Mouse (Mus musculus) limb, embryonic 13.5 days (tissue): ENCODE measurements around the gene Tmem123. TPM values are rescaled to one million over a fixed set of nuclear protein-coding genes. Genes with fewer than 3 reads are reported as not detected.

Source experiments
- ATAC-seq: fragments of 200-750 bp; cut with Nextera tagmentation; 2 replicates; pipeline ENCODE4 v1.8.0; 2017; ENCODE audit warnings: low read depth, moderate number of reproducible peaks, moderate TSS enrichment; ENCODE audit not compliant: low FRiP score
- H3K27ac ChIP-seq: fragments of 300-500 bp; sonication (generic); 2 replicates; pipeline ENCODE4 v1.5.1; 2015; ENCODE audit warnings: inconsistent platforms, mild to moderate bottlenecking, moderate library complexity
- H3K27me3 ChIP-seq: fragments of 300-500 bp; sonication (generic); 2 replicates; pipeline ENCODE4 v1.6.1; 2015; ENCODE audit warnings: mild to moderate bottlenecking, inconsistent platforms
- H3K36me3 ChIP-seq: fragments of 300-500 bp; sonication (generic); 2 replicates; pipeline ENCODE4 v1.6.1; 2015; ENCODE audit warnings: inconsistent platforms, mild to moderate bottlenecking, moderate library complexity
- H3K4me1 ChIP-seq: fragments of 300-500 bp; sonication (generic); 2 replicates; pipeline ENCODE4 v1.6.1; 2015; ENCODE audit warnings: inconsistent platforms
- H3K4me2 ChIP-seq: fragments of 300-500 bp; sonication (generic); replicated peaks from 2 replicates; pipeline ENCODE4 v1.6.1; 2015; ENCODE audit warnings: inconsistent platforms, mild to moderate bottlenecking, moderate library complexity
- H3K4me3 ChIP-seq: fragments of 300-500 bp; sonication (generic); 2 replicates; pipeline ENCODE4 v1.5.1; 2015; ENCODE audit warnings: moderate library complexity, mild to moderate bottlenecking, inconsistent platforms
- H3K9ac ChIP-seq: fragments of 300-500 bp; sonication (generic); 2 replicates; pipeline ENCODE4 v1.6.1; 2015; ENCODE audit warnings: mild to moderate bottlenecking, inconsistent platforms
- H3K9me3 ChIP-seq: fragments of 300-500 bp; sonication (generic); 2 replicates; pipeline ENCODE4 v1.6.1; 2016; ENCODE audit warnings: inconsistent platforms
- WGBS: fragments of 180-500 bp; shearing (Covaris S2); methylation state at CpG from one replicate; pipeline ENCODE4 v1.1.7; 2015; 5-methylcytosine and 5-hydroxymethylcytosine counted together
- polyA plus RNA-seq: library from polyadenylated mRNA; unstranded; fragments of >200 nt; fragmentation: Nextera tagmentation; extraction: Ambion mirVana; gene quantifications from 2 replicates; pipeline ENCODE4 v1.2.1, GENCODE M21; 2015

Gene Tmem123
- polyA plus RNA-seq, 1 experiment from 2014 or later: 73.1 TPM

DNA sequence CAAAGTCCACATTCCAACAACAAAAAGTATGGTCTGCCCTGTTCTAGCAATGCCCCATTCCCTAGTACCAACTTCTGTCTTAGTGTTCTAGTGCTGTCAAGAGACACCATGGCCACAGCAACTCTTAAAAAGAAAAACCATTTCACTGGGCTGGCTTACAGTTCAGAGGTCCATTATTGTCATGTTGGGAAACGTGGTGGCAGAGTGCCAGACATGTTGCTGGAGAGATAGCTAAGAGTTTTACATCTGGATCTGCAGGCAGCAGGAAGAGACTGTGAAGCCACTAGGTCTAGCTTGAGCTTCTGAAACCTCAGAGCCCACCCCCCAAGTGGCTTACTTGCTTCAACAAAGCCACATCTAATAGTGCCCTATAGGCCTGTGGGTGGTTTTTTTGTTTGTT, 13.8 kb downstream of the Tmem123 start:
- no peak for ATAC-seq
- H3K4me3 ChIP-seq: no peak overlapping the region
- 72% methylated on average over 1 of the region's 1 CpGs for WGBS
- no peak overlapping the region for H3K9ac ChIP-seq
- no peak overlapping the region for H3K27ac ChIP-seq
- no peaks in the 10 kb centered on the region for H3K9me3 ChIP-seq
- peaks cover 39% of the 10 kb centered on the region for H3K36me3 ChIP-seq
- H3K4me1 ChIP-seq: no peaks in the 10 kb centered on the region
- H3K4me2 ChIP-seq: no peak overlapping the region
- H3K27me3 ChIP-seq: no peaks in the 10 kb centered on the region

- Histone ChIP-seq H3K27me3 (no peaks in the 10 kb centered on the region), H3K36me3 (peaks cover 36% of the 10 kb centered on the region), H3K9ac (no peak overlapping the region), H3K4me2 (no peak overlapping the region), H3K27ac (no peak overlapping the region), H3K4me3 (no peak overlapping the region), H3K9me3 (0 out of 2 replicates have a peak, but pooled peaks cover 3% of the 10 kb centered on the region), H3K4me1 (no peaks in the 10 kb centered on the region)
- no peak for ATAC-seq
- 79% methylated on average over 7 of the region's 7 CpGs for WGBS
Observed at GRCm38 (mm10) chr9:7778771-7779170, 14.9 kb downstream of the Tmem123 start.

DNA sequence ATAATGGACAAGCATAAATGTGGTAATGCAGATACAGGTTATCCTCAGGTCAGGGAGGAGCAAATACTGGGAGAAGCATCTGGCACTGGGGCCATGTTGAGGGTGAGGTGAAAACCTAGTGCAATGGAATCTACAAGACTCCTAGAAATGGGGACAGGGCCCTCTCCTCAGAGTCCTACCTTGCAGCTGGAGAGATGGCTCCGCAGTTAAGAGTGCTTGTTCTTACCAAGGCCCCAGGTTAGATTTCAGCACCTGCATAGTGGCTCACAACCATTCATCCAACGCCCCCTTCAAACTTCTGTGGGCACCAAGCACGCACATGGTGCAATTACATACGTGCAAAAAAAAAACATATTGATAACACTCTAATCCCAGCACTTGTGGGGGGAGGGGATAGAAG, 15.9 kb downstream of the Tmem123 start:
- WGBS: 90% methylated on average over 4 of the region's 4 CpGs
- Histone ChIP-seq H3K9ac (no peak overlapping the region), H3K9me3 (0 out of 2 replicates have a peak, but pooled peaks cover 3% of the 10 kb centered on the region), H3K4me1 (peaks cover 3% of the 10 kb centered on the region; the same call in 1 of the 2 replicates), H3K4me3 (no peak overlapping the region), H3K36me3 (peaks cover 31% of the 10 kb centered on the region), H3K27me3 (no peaks in the 10 kb centered on the region), H3K4me2 (no peak overlapping the region), H3K27ac (no peak overlapping the region)
- ATAC-seq: no peak

- no peak for ATAC-seq
- Histone ChIP-seq H3K4me1 (peaks cover 3% of the 10 kb centered on the region; the same call in 1 of the 2 replicates), H3K9ac (no peak overlapping the region), H3K27me3 (no peaks in the 10 kb centered on the region), H3K4me3 (no peak overlapping the region), H3K36me3 (peaks cover 35% of the 10 kb centered on the region), H3K4me2 (no peak overlapping the region), H3K9me3 (0 out of 2 replicates have a peak, but pooled peaks cover 3% of the 10 kb centered on the region), H3K27ac (no peak overlapping the region)
- 89% methylated on average over 8 of the region's 8 CpGs for WGBS
Observed at GRCm38 (mm10) chr9:7780250-7781150, 16.7 kb downstream of the Tmem123 start.

DNA sequence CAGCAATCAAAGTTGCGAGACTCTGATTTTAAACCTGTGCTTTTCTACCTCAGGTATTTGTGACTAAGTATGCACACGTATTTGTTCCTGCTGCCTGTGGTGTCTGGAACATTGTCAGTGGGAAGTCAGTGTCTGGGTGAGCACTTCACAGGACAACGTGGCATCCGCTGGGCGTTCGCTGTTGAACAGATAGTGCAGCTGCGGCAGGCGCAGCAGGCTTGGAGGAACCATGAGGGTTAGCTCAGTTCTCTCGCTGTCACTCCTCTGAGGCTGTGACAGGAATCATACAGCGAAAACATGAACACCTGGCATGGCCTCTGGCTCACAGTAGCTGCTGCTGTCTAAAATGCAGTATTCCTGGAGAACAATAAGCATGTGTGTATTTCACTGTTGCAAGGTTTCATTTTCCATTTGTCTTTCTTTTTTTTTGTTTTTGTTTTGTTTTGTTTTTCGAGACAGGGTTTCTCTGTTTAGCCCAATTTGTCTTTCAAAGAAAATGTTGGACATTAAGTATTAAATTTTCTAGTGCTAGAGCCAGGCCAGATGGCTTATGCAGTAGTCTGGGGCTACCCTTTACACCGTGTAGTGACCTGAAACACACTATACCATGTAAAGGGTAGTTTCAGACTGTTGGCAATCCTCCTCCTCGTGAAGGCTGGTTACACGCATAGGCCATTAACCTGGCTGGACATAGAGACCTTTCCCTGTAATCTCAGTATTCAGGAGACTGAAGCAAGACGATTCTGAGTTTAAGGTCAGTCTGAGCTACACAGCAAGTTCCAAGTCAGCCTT, 20.2 kb downstream of the Tmem123 start:
- 81% methylated on average over 15 of the region's 15 CpGs for WGBS
- ATAC-seq: peak; percentile 52
- Histone ChIP-seq H3K27me3 (no peaks in the 10 kb centered on the region), H3K27ac (peak overlapping the region; percentile 10; the same call in 1 of the 2 replicates), H3K9me3 (0 out of 2 replicates have a peak, but pooled peaks cover 3% of the 10 kb centered on the region), H3K4me3 (no peak overlapping the region), H3K4me2 (no peak overlapping the region), H3K36me3 (peaks cover 25% of the 10 kb centered on the region), H3K9ac (no peak overlapping the region), H3K4me1 (peaks cover 9% of the 10 kb centered on the region; the same call in 1 of the 2 replicates)

DNA sequence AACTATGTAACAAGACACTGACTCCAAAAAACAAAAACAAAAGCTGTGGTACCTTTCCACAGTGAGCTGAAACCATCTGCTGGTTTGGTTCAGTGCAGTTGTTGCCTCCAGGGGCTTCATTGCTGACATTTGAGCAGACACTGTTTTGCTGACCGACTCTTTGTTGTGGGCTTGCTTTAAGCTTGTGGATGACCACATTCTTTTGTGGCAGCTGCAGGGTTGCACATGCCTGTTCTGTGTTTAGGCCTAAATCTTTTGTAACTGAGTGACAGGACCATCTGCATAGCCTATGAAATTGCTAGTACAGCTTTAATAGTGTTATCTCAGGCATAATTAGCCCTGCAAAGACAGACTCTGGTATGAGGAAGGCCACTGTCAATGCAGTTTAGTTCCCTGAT, 20.8 kb downstream of the Tmem123 start:
- H3K27ac ChIP-seq: no peak overlapping the region
- no peak overlapping the region for H3K4me2 ChIP-seq
- peaks cover 9% of the 10 kb centered on the region; the same call in 1 of the 2 replicates for H3K4me1 ChIP-seq
- H3K9me3 ChIP-seq: 0 out of 2 replicates have a peak, but pooled peaks cover 3% of the 10 kb centered on the region
- no peaks in the 10 kb centered on the region for H3K27me3 ChIP-seq
- 46% methylated on average over 1 of the region's 1 CpGs for WGBS
- peak; percentile 81 for ATAC-seq
- peaks cover 22% of the 10 kb centered on the region for H3K36me3 ChIP-seq
- no peak overlapping the region for H3K4me3 ChIP-seq
- H3K9ac ChIP-seq: no peak overlapping the region

GRCm38 (mm10) chr9:7785396-7785795, 21.6 kb downstream of the Tmem123 start:
- no peaks in the 10 kb centered on the region for H3K27me3 ChIP-seq
- H3K36me3 ChIP-seq: peaks cover 22% of the 10 kb centered on the region
- no peak for ATAC-seq
- WGBS: 80% methylated on average over 3 of the region's 3 CpGs
- H3K4me3 ChIP-seq: no peak overlapping the region
- no peak overlapping the region for H3K4me2 ChIP-seq
- peak overlapping the region; percentile 29; the same call in 1 of the 2 replicates for H3K27ac ChIP-seq
- H3K9me3 ChIP-seq: 0 out of 2 replicates have a peak, but pooled peaks cover 3% of the 10 kb centered on the region
- H3K4me1 ChIP-seq: peaks cover 9% of the 10 kb centered on the region; the same call in 1 of the 2 replicates
- no peak overlapping the region for H3K9ac ChIP-seq

GRCm38 (mm10) chr9:7786086-7786485, 22.2 kb downstream of the Tmem123 start:
- Histone ChIP-seq H3K4me2 (no peak overlapping the region), H3K9ac (no peak overlapping the region), H3K4me1 (peaks cover 9% of the 10 kb centered on the region; the same call in 1 of the 2 replicates), H3K9me3 (0 out of 2 replicates have a peak, but pooled peaks cover 3% of the 10 kb centered on the region), H3K4me3 (no peak overlapping the region), H3K27me3 (no peaks in the 10 kb centered on the region), H3K36me3 (peaks cover 28% of the 10 kb centered on the region), H3K27ac (no peak overlapping the region)
- no peak for ATAC-seq
- WGBS: 95% methylated on average over 7 of the region's 7 CpGs

- WGBS: 85% methylated on average over 6 of the region's 6 CpGs
- no peaks in the 10 kb centered on the region for H3K9me3 ChIP-seq
- H3K27ac ChIP-seq: no peak overlapping the region
- H3K9ac ChIP-seq: no peak overlapping the region
- H3K27me3 ChIP-seq: no peaks in the 10 kb centered on the region
- H3K4me3 ChIP-seq: no peak overlapping the region
- H3K36me3 ChIP-seq: peaks cover 39% of the 10 kb centered on the region
- peaks cover 9% of the 10 kb centered on the region; the same call in 1 of the 2 replicates for H3K4me1 ChIP-seq
- no peak overlapping the region for H3K4me2 ChIP-seq
- ATAC-seq: no peak
Observed at GRCm38 (mm10) chr9:7788411-7788810, 24.6 kb downstream of the Tmem123 start.

DNA sequence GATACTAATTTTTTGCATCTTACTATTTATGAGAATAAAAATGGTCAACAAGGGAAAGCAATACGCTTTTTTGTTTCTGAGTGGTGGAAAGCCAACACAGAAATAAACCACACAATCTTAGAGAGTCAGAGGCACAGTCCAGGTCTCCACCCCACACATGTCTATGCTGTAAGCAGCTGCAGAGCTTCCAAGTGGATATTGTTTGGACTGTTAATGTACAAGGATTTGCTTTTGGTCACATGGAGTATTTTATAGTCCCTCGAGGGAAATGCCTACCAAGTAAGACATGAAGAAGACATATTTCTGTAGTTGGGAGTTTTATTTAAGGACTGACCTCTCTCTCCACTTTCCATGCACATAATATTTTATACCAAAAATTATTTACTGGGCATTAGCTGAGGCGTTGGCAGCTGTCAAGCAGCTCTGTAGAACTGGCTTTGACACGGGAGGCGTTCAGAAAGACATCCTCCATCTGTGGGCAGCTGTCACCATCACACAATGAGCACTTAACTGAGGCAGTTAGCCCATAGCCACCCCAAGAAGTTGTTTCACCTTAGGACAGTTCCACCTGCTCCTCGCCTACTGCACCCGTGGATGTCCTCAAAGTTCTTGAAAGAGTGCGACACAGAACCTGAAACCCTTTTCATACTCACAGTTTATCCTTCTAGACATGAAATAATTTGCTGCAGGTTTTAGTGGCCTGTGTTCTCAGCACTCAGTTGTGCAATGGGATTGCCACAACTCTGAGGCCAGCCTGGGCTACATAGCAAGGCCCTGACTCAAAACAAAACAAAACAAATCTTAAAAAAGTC, 26.1 kb downstream of the Tmem123 start:
- peaks cover 40% of the 10 kb centered on the region for H3K36me3 ChIP-seq

DNA sequence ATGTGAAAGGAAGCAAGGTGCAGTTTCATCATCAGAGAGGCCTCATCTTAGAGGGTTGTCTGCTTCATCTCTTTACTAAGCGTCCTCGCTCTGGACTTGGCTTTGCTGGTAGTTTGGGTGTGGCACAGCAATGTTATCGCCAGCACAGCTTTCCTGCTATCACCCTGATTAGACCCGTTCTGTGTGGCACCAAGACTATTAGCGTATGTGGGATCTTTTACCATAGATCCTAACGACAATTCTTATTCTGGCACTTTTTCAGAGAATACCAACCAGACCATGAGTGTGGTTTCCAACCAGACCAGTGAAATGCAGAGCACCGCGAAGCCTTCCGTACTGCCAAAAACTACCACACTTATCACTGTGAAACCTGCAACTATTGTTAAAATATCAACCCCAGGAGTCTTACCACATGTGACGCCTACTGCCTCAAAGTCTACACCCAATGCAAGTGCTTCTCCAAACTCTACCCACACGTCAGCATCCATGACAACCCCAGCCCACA, 26.8 kb downstream of the Tmem123 start:
- H3K36me3 ChIP-seq: peaks cover 35% of the 10 kb centered on the region

More for the DNA sequence above, 26.1 kb downstream of the Tmem123 start:
- WGBS: 81% methylated on average over 8 of the region's 8 CpGs
- H3K4me2 ChIP-seq: no peak overlapping the region
- 0 out of 2 replicates have a peak, but pooled peaks cover 6% of the 10 kb centered on the region for H3K4me1 ChIP-seq
- no peak overlapping the region for H3K4me3 ChIP-seq
- no peak overlapping the region for H3K27ac ChIP-seq
- no peaks in the 10 kb centered on the region for H3K27me3 ChIP-seq
- ATAC-seq: peak; percentile 69
- H3K9ac ChIP-seq: no peak overlapping the region
- H3K9me3 ChIP-seq: no peaks in the 10 kb centered on the region

More for the DNA sequence above, 26.8 kb downstream of the Tmem123 start:
- H3K27ac ChIP-seq: no peak overlapping the region
- WGBS: 92% methylated on average over 11 of the region's 11 CpGs
- H3K4me3 ChIP-seq: no peak overlapping the region
- H3K9me3 ChIP-seq: no peaks in the 10 kb centered on the region
- H3K27me3 ChIP-seq: no peaks in the 10 kb centered on the region
- H3K9ac ChIP-seq: no peak overlapping the region
- 0 out of 2 replicates have a peak, but pooled peaks cover 6% of the 10 kb centered on the region for H3K4me1 ChIP-seq
- no peak overlapping the region for H3K4me2 ChIP-seq
- ATAC-seq: no peak
